Mouse (Mus musculus): ENCODE data around the gene Sec16a. TPM values are rescaled to one million over a fixed set of nuclear protein-coding genes. Genes with fewer than 3 reads are reported as not detected.

Gene Sec16a
- polyA plus RNA-seq, 1 experiment = 51.5 TPM

- Histone ChIP-seq H3K36me3 (ENCODE audit: control insufficient read depth, insufficient read depth, low read length, poor library complexity, severe bottlenecking) (peaks cover 6% of the 10 kb centered on the region), H3K4me3 (ENCODE audit: low read depth, low read length) (no peak overlapping the region), H3K27ac (ENCODE audit: insufficient read depth, low read length) (no peak overlapping the region), H3K9me3 (replicated peaks; ENCODE audit: control insufficient read depth, insufficient read depth, low read length, poor library complexity, severe bottlenecking) (no peaks in the 10 kb centered on the region), H3K27me3 (ENCODE audit: control insufficient read depth, insufficient read depth, low read length, poor library complexity, severe bottlenecking) (no peaks in the 10 kb centered on the region), H3K9ac (ENCODE audit: low read depth, poor library complexity, severe bottlenecking) (no peak overlapping the region), H3K4me1 (ENCODE audit: control insufficient read depth, insufficient read depth, low read length) (no peaks in the 10 kb centered on the region)
- TF ChIP-seq POLR2A (IDR thresholded peaks at IDR 0.05; ENCODE audit: insufficient read depth, low read length) (no peak), EP300 (IDR thresholded peaks at IDR 0.05; ENCODE audit: insufficient read depth, low read depth, low read length) (no peak), CTCF (IDR thresholded peaks at IDR 0.05; ENCODE audit: low read depth, low read length) (no peak)
Measured at GRCm38 (mm10) chr2:26470967-26471366, 26.0 kb upstream of the Sec16a start.

- H3K27ac ChIP-seq (ENCODE audit: insufficient read depth, low read length) = no peak overlapping the region
- no peaks in the 10 kb centered on the region for H3K27me3 ChIP-seq (ENCODE audit: control insufficient read depth, insufficient read depth, low read length, poor library complexity, severe bottlenecking)
- TF ChIP-seq EP300 (IDR thresholded peaks at IDR 0.05; ENCODE audit: insufficient read depth, low read depth, low read length) (no peak), POLR2A (IDR thresholded peaks at IDR 0.05; ENCODE audit: insufficient read depth, low read length) (no peak), CTCF (IDR thresholded peaks at IDR 0.05; ENCODE audit: low read depth, low read length) (no peak)
- H3K4me3 ChIP-seq (ENCODE audit: low read depth, low read length) = no peak overlapping the region
- peaks cover 9% of the 10 kb centered on the region for H3K36me3 ChIP-seq (ENCODE audit: control insufficient read depth, insufficient read depth, low read length, poor library complexity, severe bottlenecking)
- H3K9me3 ChIP-seq (replicated peaks; ENCODE audit: control insufficient read depth, insufficient read depth, low read length, poor library complexity, severe bottlenecking) = no peaks in the 10 kb centered on the region
- H3K4me1 ChIP-seq (ENCODE audit: control insufficient read depth, insufficient read depth, low read length) = no peaks in the 10 kb centered on the region
- H3K9ac ChIP-seq (ENCODE audit: low read depth, poor library complexity, severe bottlenecking) = no peak overlapping the region
Measured at GRCm38 (mm10) chr2:26468376-26468775, 23.4 kb upstream of the Sec16a start.

DNA sequence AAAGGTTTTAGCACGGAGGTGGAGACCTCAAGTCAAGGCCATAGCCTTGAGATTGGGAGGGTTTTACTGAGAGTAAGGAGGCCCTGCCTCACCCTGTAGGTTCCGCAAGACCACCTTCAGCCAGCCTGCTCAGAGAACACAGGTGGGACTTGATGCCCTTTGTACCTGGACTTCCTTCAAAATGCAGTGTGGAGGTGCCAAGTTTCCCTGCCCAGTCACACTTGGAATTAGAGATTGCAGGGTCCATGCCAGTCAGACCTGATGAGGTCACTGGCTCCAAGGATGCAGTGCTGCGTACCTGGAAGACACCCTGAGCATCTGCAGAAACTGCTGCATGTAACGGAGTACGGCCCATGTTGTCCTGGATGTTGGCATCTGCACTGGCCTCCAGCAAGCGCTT is 18.4 kb upstream of the Sec16a start:
- Histone ChIP-seq H3K4me3 (ENCODE audit: low read depth, low read length) (no peak overlapping the region), H3K27ac (ENCODE audit: insufficient read depth, low read length) (no peak overlapping the region), H3K9ac (ENCODE audit: low read depth, poor library complexity, severe bottlenecking) (no peak overlapping the region), H3K9me3 (replicated peaks; ENCODE audit: control insufficient read depth, insufficient read depth, low read length, poor library complexity, severe bottlenecking) (no peaks in the 10 kb centered on the region), H3K4me1 (ENCODE audit: control insufficient read depth, insufficient read depth, low read length) (no peaks in the 10 kb centered on the region), H3K27me3 (ENCODE audit: control insufficient read depth, insufficient read depth, low read length, poor library complexity, severe bottlenecking) (no peaks in the 10 kb centered on the region), H3K36me3 (ENCODE audit: control insufficient read depth, insufficient read depth, low read length, poor library complexity, severe bottlenecking) (0 out of 2 replicates have a peak, but pooled peaks cover 4% of the 10 kb centered on the region)
- TF ChIP-seq CTCF (IDR thresholded peaks at IDR 0.05; ENCODE audit: low read depth, low read length) (no peak), POLR2A (IDR thresholded peaks at IDR 0.05; ENCODE audit: insufficient read depth, low read length) (no peak), EP300 (IDR thresholded peaks at IDR 0.05; ENCODE audit: insufficient read depth, low read depth, low read length) (no peak)

- TF ChIP-seq EP300 (IDR thresholded peaks at IDR 0.05; ENCODE audit: insufficient read depth, low read depth, low read length) = no peak
- Histone ChIP-seq H3K27ac (ENCODE audit: insufficient read depth, low read length) (no peak overlapping the region), H3K4me1 (ENCODE audit: control insufficient read depth, insufficient read depth, low read length) (no peaks in the 10 kb centered on the region), H3K36me3 (ENCODE audit: control insufficient read depth, insufficient read depth, low read length, poor library complexity, severe bottlenecking) (0 out of 2 replicates have a peak, but pooled peaks cover 4% of the 10 kb centered on the region), H3K9me3 (replicated peaks; ENCODE audit: control insufficient read depth, insufficient read depth, low read length, poor library complexity, severe bottlenecking) (no peaks in the 10 kb centered on the region), H3K4me3 (ENCODE audit: low read depth, low read length) (no peak overlapping the region), H3K27me3 (ENCODE audit: control insufficient read depth, insufficient read depth, low read length, poor library complexity, severe bottlenecking) (no peaks in the 10 kb centered on the region), H3K9ac (ENCODE audit: low read depth, poor library complexity, severe bottlenecking) (no peak overlapping the region)
Measured at GRCm38 (mm10) chr2:26462980-26463379, 18.0 kb upstream of the Sec16a start.

DNA sequence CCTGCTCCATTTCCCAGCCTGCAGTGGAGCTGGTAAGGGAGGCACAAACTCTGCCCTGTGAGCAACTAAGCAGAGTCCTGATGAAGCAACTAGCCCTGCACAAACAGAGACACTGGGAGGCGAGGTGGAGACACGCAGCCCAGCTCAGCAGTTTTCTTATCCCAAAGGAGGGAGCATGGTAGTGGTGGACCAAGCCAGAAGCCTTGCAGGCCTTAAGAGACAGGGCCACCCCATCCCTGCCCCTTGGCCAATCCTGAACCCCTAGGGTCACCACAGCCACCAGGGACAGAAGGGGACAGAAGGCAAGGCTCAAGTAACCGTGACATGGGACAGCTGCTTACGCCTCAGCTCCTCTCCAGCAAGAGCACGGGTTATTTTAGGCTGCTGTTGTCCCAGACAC is 16.7 kb upstream of the Sec16a start:
- no peak for TF ChIP-seq EP300 (IDR thresholded peaks at IDR 0.05; ENCODE audit: insufficient read depth, low read depth, low read length)
- Histone ChIP-seq H3K27me3 (ENCODE audit: control insufficient read depth, insufficient read depth, low read length, poor library complexity, severe bottlenecking) (no peaks in the 10 kb centered on the region), H3K4me1 (ENCODE audit: control insufficient read depth, insufficient read depth, low read length) (no peaks in the 10 kb centered on the region), H3K9ac (ENCODE audit: low read depth, poor library complexity, severe bottlenecking) (no peak overlapping the region), H3K9me3 (replicated peaks; ENCODE audit: control insufficient read depth, insufficient read depth, low read length, poor library complexity, severe bottlenecking) (no peaks in the 10 kb centered on the region), H3K27ac (ENCODE audit: insufficient read depth, low read length) (peak overlapping the region; percentile 43), H3K4me3 (ENCODE audit: low read depth, low read length) (no peak overlapping the region), H3K36me3 (ENCODE audit: control insufficient read depth, insufficient read depth, low read length, poor library complexity, severe bottlenecking) (0 out of 2 replicates have a peak, but pooled peaks cover 4% of the 10 kb centered on the region)

- Histone ChIP-seq H3K4me3 (ENCODE audit: low read depth, low read length) (peak overlapping the region; percentile 63), H3K9me3 (replicated peaks; ENCODE audit: control insufficient read depth, insufficient read depth, low read length, poor library complexity, severe bottlenecking) (no peaks in the 10 kb centered on the region), H3K4me1 (ENCODE audit: control insufficient read depth, insufficient read depth, low read length) (no peaks in the 10 kb centered on the region), H3K36me3 (ENCODE audit: control insufficient read depth, insufficient read depth, low read length, poor library complexity, severe bottlenecking) (0 out of 2 replicates have a peak, but pooled peaks cover 4% of the 10 kb centered on the region), H3K27ac (ENCODE audit: insufficient read depth, low read length) (peak overlapping the region; percentile 43), H3K27me3 (ENCODE audit: control insufficient read depth, insufficient read depth, low read length, poor library complexity, severe bottlenecking) (no peaks in the 10 kb centered on the region), H3K9ac (ENCODE audit: low read depth, poor library complexity, severe bottlenecking) (peak overlapping the region; percentile 12)
- TF ChIP-seq EP300 (IDR thresholded peaks at IDR 0.05; ENCODE audit: insufficient read depth, low read depth, low read length) (peak; percentile 94), CTCF (IDR thresholded peaks at IDR 0.05; ENCODE audit: low read depth, low read length) (no peak), POLR2A (IDR thresholded peaks at IDR 0.05; ENCODE audit: insufficient read depth, low read length) (no peak)
Measured at GRCm38 (mm10) chr2:26460837-26461236, 15.8 kb upstream of the Sec16a start.
